Mouse (Mus musculus) brain, adult 2 months (tissue): ENCODE results near the gene Slc35g3.

Source experiments
- DNase-seq: peaks from one replicate; pipeline ENCODE4 v3.0.0; 2011; ENCODE audit warnings: low read depth, low spot score

The Slc35g3 gene

DNA sequence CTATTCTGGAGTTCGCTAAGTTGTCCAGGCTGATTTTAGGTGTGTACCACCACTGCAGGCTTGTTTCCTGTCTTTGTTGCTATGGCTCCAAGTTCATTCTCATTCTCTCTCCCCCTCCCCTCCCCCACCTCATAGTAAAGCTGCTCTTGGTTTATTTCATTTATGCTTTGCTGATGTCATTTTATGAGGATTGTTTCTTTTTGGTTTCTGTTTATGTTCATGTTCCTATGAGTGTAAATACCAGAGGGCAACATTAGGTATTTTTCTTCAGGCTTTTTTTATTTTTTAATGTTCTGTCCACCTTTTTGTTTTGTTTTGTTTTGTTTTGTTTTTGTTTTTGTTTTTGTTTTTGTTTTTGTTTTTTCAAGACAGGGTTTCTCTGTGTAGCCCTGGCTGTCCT, at the start of gene Slc35g3:
Gene Slc35g3, minus strand, starts transcription at position 101 of the 400 bp plus-strand sequence.
- no peak for DNase-seq

- no peak for DNase-seq
Observed at GRCm38 (mm10) chr11:69810280-69810679, 48.5 kb upstream of the Slc35g3 start.

DNA sequence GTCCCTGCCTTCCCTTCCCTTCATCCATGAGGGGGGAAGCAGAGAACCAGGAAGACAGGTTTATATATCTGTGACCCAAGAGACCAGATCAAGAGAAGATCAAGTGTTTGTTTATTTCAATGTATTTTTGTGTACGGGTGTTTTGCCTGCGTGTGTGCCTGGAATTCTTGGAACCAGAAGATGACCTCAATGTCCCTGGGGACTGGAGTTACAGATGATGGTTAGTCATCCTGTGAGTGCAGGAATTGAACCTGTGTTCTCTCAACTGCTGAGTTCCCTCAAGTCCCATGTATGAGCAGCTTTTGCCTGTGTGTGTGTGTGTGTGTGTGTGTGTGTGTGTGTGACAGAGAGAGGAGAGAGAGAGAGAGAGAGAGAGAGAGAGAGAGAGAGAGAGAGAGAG, 45.9 kb upstream of the Slc35g3 start:
- no peak for DNase-seq

- no peak for DNase-seq
Observed at GRCm38 (mm10) chr11:69806378-69806777, 44.6 kb upstream of the Slc35g3 start.

- DNase-seq, result no peak
Observed at GRCm38 (mm10) chr11:69804972-69805909, 43.5 kb upstream of the Slc35g3 start, which contains the start of gene Tmem102. Gene Tmem102 (minus strand): TSS chr11:69805624.

GRCm38 (mm10) chr11:69804652-69804940, 42.8 kb upstream of the Slc35g3 start:
- DNase-seq, result no peak

DNA sequence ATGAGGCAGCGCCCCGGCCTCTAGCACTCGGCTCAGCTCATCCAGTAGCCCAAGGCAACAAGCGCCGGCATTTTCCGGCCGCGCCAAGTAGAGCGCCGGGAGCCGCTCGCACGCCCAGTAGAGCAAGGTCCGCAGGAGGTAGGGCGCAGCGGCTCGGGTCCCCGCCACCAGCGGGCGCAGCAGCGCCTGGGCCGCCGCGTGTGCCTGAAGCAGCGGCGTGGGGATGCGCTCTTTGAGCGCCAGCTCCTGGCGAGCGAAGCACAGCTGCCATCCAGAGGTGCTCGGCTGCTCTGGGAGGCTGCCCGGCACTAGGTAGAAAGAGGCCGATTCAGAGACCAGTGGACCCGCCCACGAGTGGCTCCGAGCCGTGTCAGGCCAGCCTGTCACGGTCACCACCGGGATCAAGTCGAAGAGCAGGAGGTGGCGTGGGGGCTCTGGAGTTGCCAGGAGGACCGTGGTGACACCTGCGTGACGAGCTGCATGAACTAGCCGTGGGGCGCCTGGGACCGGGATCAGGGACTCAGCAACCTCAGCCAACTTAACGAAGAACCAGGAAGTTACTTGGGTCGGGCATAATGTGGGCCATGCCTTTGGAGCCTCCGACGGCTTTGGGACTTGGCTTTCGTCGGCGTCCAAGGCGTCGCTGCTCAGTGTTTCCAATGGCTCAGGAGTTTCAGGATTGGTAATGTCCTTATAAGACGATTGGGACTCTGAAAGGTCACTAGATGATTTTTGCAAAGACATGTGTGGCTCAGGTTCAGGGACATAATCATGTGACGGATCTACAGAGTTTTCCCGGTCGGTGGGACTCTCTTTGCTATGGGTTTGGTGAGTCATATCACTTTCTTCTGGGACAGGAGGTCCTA, 42.3 kb upstream of the Slc35g3 start:
- DNase-seq, result peak; percentile 87

DNA sequence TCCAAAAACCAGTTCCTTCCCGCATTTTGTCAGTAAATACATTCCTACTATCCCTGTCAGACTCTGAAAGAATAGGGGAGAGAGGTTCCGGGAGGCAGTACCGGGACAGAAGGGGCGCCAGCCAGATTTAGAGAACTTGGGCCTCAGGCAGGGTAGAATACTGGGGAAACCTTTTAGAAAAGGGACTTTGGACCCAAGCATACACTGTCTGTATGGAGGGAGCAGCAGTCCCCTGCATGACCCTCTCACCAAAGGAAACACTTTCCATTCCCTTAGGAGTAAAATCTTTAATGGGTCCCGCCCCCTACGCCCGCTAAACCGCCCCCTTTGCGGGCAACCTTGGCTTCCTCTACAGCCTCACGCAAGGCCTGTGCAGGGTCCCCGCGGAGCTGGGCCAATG, 41.6 kb upstream of the Slc35g3 start:
- no peak for DNase-seq

DNA sequence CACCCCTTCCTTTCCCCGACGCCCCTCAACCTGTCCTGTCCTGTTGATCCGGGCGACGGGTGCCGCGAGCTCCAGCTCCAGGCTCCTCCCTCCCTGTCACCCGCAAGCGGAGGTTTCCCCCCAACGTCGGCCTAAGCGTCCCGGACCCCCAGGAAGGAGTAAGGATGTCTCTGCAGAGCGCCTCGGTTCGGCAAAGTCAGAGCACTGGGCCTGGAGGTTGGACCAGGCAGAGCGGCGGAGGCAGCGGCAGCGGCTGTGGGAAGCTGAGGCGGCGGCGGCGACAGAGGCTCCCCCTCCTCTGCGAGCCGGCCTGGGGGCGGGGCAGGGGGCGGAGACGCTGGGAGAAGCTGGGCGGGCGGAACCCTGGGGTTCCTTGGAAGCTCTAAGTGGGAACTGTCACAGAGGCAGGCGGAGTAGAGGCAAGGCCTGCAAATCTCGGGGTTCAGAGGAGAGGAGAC, 40.9 kb upstream of the Slc35g3 start:
- DNase-seq, result peak; percentile 85

DNA sequence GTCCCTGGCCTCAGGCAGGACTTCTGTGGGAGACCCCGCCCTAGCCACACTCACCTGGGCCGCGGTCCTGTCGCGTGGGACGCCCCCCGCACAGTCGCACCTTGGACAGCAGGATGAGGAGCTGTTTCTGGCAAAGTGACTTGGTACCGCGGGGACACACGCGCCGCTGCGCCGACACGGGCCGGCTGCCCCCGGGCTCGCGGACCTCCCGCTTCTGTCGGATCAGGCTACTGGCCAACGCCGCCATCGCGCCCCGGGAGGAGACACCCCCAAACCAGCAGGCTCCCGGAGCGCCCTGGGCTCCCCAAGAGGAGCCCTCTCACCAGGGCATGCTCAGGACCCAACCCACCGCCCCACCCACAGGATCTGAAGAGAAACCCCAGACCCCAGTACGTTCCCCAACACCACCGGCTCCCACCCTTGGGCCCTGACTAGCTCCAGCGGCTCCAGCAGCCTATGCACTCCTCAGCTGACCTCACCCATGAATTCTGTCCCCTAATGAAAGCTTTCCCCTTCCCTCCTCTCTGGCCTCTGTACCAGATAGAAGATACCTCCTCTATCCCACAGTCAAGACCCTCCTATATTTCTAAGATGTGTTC, 39.7 kb upstream of the Slc35g3 start, which contains the start of gene Fgf11:
Gene Fgf11, minus strand, starts transcription at position 479 of the 599 bp plus-strand sequence.
- DNase-seq, result no peak

DNA sequence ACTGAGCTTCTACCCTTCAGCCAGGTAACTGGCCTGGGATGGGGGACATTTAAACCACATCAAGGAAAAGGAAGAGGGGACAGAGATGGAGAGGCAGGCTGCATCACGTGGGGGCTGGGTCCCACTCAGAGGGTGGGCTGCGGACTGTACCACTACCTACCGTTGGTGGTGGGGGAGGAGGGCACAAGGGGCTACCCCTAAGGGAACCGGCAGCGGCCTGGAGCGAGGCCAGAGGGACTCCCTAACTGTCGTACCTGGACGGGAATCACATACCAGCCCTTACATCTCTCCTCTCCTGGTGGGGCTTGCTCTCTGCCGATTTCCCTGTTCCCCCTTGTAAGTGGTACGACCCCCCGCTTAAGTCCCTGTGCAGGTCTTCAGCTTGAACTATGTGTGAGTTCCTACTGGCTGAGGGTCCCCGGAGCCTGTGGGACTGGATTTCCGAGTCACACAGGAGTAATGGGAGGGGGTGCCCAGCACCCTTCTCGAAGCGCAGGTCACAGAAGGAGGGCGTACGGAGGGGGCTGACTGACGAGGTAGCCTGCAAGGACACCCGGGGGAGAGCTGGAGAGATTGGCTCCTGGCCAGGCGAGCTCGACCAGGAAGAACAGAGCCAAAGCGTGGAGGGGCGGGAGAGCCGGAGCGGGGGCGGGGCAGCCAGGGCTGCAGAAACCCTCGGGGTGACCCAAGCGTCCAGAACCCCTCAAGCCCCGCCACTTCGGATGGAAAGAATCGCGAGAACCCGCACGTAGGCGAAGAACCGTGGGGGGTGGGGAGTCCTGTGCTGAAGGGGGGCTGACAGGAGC, 38.8 kb upstream of the Slc35g3 start:
- peak; percentile 60 for DNase-seq

DNA sequence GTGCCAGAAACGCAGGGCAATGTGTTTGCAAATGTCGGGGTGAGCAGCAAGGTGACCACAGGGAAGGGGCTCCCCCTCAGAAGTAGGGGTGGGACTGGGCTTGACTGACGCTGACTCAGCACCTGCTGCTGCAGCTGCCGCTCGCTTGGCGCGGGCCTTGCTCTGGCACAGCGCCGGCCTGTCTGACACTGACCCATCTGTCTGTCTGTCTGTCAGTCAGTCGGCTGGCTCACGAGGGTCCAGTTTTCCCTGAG, 38.3 kb upstream of the Slc35g3 start:
- DNase-seq, result peak; percentile 48

- no peak for DNase-seq
Observed at GRCm38 (mm10) chr11:69799394-69800137, 37.8 kb upstream of the Slc35g3 start.

GRCm38 (mm10) chr11:69797924-69798323, 36.2 kb upstream of the Slc35g3 start:
- no peak for DNase-seq

DNA sequence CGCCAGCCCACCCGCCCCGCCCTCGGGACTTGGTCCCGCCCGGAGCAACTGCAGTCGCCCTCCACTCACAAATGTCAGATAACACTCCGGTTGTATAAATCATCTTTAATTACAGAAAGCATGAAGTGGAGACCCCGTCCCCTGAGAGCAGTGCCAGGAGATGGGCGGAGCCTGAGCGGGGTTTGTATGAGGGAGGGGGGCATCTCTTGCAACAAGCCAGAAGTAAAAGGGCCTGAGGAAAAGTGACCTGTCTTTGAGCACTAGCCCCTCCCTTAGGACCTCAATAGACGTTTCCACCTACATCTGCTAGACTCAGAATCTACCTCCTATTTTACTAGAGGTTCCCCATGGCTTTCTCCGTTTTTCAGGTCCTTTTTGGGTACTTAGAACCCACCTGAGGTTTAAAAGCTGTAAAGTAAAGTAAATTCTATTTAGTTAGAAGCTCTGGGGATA, 34.2 kb upstream of the Slc35g3 start:
- DNase-seq, result no peak

DNA sequence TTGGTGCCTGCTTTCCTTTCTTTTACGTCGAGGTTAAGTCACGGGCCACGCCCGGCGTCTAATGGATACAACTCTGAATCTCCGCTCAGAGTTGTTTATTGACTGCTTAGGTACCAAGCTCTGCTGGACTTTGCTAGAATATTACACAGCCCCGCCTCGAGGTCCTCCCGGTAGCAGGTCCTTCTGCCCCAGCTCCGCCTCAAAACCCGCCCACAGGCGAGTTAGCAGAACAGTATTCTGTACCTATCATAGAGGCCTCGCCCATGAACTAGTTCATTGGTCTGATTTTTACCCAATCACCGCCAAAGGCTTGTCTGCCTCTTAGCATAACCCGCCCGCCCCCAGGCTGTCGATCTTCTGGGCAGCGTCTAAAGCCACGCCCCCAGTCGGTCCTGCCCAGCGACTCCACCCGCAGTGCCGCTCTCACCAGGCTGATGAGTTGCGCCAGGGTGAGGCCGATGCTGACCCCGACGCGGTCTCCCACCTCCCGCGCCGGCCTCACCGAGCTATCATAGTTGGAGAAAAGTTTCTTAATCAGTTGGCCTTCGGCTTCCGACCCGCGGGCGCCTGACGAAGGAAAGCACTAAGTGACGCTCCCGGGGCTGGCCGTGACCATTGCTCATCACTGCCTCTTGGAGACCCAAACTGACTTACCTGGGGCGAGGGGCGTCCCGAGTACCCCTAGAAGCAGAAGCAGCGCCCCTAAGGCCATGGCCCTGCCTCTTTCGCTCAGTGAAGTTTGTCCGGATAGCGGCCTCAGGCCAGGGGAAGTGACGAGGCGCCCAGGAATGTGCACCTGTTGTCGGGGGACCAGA, 33.6 kb upstream of the Slc35g3 start, which contains the start of gene Chrnb1:
Gene Chrnb1, minus strand, starts transcription at position 776 of the 815 bp plus-strand sequence.
- DNase-seq, result peak; percentile 97

DNA sequence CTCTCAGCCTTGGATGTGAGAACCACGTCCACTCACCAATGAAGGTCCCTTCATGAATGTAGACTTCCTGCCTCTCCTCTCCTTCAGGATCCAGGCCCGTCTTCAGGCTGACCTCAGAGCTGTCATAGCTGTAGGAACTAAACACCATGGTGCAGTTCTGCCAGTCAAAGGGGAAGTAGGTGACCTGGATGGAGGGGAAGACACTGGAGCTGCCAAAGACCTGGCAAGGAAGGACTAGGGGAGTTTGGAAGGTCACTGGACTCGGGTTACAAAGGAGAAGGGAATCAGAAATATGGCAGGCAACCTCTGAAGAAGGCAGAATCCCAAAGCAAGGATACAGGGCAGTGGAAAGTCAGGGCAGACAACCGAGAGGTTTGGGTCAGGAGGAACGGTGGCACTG, 31.7 kb upstream of the Slc35g3 start:
- no peak for DNase-seq

DNA sequence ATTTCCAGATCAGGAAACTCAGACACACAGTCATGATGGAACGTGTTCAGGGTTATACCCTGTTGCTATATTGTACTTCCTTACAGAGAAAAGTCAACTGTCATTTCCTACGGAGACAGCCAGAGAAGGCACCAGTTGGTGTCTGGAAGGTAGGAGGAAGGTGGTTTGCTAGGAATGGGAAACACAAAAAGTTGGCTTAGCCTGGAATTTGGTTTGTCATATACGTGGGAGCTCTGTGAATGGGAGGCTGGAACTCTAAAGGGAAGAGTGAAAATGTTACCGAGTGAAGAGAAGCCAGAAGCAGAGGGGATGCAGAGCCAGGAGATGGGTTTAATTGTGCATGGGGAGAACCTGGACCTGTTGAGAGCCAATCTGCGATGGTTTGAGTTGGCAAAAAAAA, 29.7 kb upstream of the Slc35g3 start:
- DNase-seq, result peak; percentile 73

DNA sequence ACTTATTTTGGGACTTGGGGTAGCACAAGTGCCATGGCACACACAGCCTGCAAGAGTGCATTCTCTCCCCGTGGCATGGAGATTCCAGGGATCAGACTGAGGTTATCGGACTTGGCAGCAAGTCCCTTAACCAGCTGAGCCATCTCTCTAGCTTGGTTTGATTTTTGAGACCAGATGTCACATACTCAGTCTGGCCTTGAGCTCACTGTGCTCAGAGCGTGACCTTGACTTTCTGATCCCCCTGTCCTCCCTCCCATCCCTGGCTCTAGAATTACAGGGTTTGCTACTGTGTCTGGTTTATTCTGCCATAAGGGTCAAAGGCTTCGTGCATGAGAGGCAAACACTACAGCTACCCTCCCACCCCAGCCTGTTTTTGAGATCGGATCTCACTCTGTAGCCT, 27.7 kb upstream of the Slc35g3 start:
- DNase-seq, result no peak

GRCm38 (mm10) chr11:69787306-69787705, 25.5 kb upstream of the Slc35g3 start:
- DNase-seq, result no peak
